In the genomic region with DNA sequence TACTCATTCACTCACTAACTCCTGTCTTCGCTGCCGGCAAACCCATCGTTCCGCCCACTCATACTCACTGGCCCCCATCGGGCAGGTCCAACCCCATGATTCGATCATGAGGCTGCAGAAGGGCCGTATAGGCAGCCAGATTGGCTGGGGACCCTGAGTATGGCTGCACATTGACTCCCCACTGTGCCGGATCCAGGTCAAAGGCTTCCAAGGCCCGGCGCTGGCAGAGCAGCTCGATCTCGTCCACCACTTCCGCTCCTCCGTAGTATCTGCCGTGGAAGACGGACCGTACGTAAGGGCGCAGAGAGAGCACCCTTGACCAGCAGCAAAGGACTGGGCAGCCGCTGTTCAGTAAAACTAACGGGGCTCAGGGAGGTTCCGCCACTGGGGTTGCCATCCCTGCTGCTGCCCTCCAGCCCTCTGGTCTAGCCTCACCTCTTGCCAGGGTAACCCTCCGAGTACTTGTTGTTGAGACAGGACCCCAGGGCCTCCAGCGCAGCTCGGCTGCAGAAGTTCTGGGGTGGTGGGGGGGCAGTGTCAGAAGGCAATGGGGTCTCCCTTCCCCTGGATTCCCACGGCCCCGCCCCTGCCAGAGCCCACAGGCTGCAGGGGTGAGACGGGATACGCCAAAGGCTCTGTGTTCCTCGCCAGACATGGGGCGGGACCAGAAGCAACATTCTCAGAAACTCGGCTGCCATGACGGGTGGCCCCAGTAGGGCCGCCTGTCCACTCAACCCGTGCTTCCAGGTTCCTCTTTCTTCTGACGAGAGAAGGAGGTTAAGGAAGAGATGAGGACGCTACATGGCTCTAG, we compare ENCODE assay signal across 9 mouse cellular contexts. TPM values are rescaled to one million over a fixed set of nuclear protein-coding genes. Genes with fewer than 3 reads are reported as not detected.
DNase-seq lines count a peak whose midpoint lies in the region; ATAC-seq lines count a peak whose summit lies in the region.
"Had no signal": no experiment of that assay in that cellular context is flagged by ENCODE, and none has a peak within 500 bp of the region (broad histone marks: within the 10 kb centered on the region; RNA-seq: fewer than 3 reads in every experiment).

No protein-coding gene starts in this region.

- H3K4me2 ChIP-seq in heart, embryonic 11.5 days, result peak overlapping the region; percentile 75
- peak overlapping the region; percentile 87 for H3K4me2 ChIP-seq in liver, embryonic 13.5 days

- 90% methylated on average over 37 of the region's 37 CpGs for WGBS in heart, embryonic 11.5 days (ENCODE audit: insufficient replicate concordance)
- 88% methylated on average over 37 of the region's 37 CpGs for WGBS in liver, embryonic 13.5 days (ENCODE audit: insufficient replicate concordance)

- no peak for ATAC-seq in heart, embryonic 11.5 days (replicated peaks; ENCODE audit: insufficient number of reproducible peaks, low FRiP score, low TSS enrichment)
- ATAC-seq in megakaryocyte, adult 5-6 weeks (ENCODE audit: poor library complexity, severe bottlenecking), result no peak
- ATAC-seq in liver, embryonic 13.5 days (ENCODE audit: low read depth), result no peak
- ATAC-seq in frontal cortex, adult (ENCODE audit: low TSS enrichment), result no peak

- H3K9ac ChIP-seq in heart, embryonic 11.5 days (ENCODE audit: low read depth, low read length), result no peak overlapping the region
- peak overlapping the region; percentile 84 for H3K9ac ChIP-seq in liver, embryonic 13.5 days

- DNase-seq in heart, postnatal 4 days, result no peak
- DNase-seq in R1 (ENCODE audit: low read depth, low spot score), result peak; percentile 43
- DNase-seq in liver, embryonic 13.5 days, result no peak
- DNase-seq in adrenal gland, postnatal 36 days, result no peak
- DNase-seq: right cerebral cortex, postnatal 25 days had no signal

- no peak overlapping the region for H3K27ac ChIP-seq in heart, embryonic 11.5 days (ENCODE audit: low read depth, low read length)
- H3K27ac ChIP-seq in liver, embryonic 13.5 days, result peak overlapping the region; percentile 86; the same call in 1 of the 2 replicates

- peak overlapping the region; percentile 12; the same call in 1 of the 2 replicates for H3K4me3 ChIP-seq in heart, embryonic 11.5 days (ENCODE audit: low read depth, low read length)
- H3K4me3 ChIP-seq in megakaryocyte, embryonic 14.5 days (replicated peaks), result peak overlapping the region; percentile 7
- peak overlapping the region; percentile 72 for H3K4me3 ChIP-seq in liver, embryonic 13.5 days (replicated peaks)

- no peaks in the 10 kb centered on the region for H3K9me3 ChIP-seq in heart, embryonic 11.5 days (replicated peaks; ENCODE audit: control insufficient read depth, low read length)
- H3K9me3 ChIP-seq in megakaryocyte, embryonic 14.5 days, result no peaks in the 10 kb centered on the region
- no peaks in the 10 kb centered on the region for H3K9me3 ChIP-seq in liver, embryonic 13.5 days (replicated peaks)

- H3K36me3 ChIP-seq in heart, embryonic 11.5 days (ENCODE audit: control insufficient read depth, insufficient read depth, low read length), result peaks cover 8% of the 10 kb centered on the region; the same call in 1 of the 2 replicates
- H3K36me3 ChIP-seq in megakaryocyte, embryonic 14.5 days (replicated peaks; ENCODE audit: low read length), result peaks cover 47% of the 10 kb centered on the region
- H3K36me3 ChIP-seq in liver, embryonic 13.5 days, result peaks cover 42% of the 10 kb centered on the region

- H3K4me1 ChIP-seq in heart, embryonic 11.5 days (ENCODE audit: control insufficient read depth, insufficient read depth, low read length), result peaks cover 26% of the 10 kb centered on the region
- H3K4me1 ChIP-seq in megakaryocyte, embryonic 14.5 days, result peaks cover 56% of the 10 kb centered on the region
- peaks cover 60% of the 10 kb centered on the region for H3K4me1 ChIP-seq in liver, embryonic 13.5 days (replicated peaks)

- H3K27me3 ChIP-seq in heart, embryonic 11.5 days (ENCODE audit: control insufficient read depth, insufficient read depth, low read length), result peaks cover 32% of the 10 kb centered on the region
- peaks cover 25% of the 10 kb centered on the region for H3K27me3 ChIP-seq in megakaryocyte, embryonic 14.5 days (replicated peaks)
- H3K27me3 ChIP-seq in liver, embryonic 13.5 days, result peaks cover 52% of the 10 kb centered on the region

RNA-seq across cellular contexts. Expression of a gene that starts 2.1 kb away (rescaled TPM):
- polyA plus RNA-seq in heart, embryonic 11.5 days (2014; fragmentation: Nextera tagmentation; extraction: Ambion mirVana), result 71.3 and 82.7 TPM in 2 replicates
- total RNA-seq in heart, postnatal 4 days (2021), result 10 to 100 TPM; 43.7 to 45.1 TPM
- 143 and 168 TPM in 2 replicates for polyA plus RNA-seq in megakaryocyte, embryonic 14.5 days (2012; ENCODE audit: insufficient read depth, low replicate concordance)
- 31.3 and 31.9 TPM in 2 replicates for total RNA-seq in megakaryocyte, adult 5-6 weeks (2015)
- 27.8 and 33.1 TPM in 2 replicates for total RNA-seq in megakaryocyte, adult 5-6 weeks (2017)
- polyA plus RNA-seq in liver, embryonic 13.5 days (2015; fragmentation: Nextera tagmentation; extraction: Ambion mirVana), result 133 and 142 TPM in 2 replicates
- 10 to 100 TPM; 46.8 to 47.1 TPM for total RNA-seq in adrenal gland, postnatal 36 days (2021)

RNA-seq across cellular contexts. Expression of a gene that starts 5.3 kb away (rescaled TPM):
- polyA plus RNA-seq in heart, embryonic 11.5 days (2014; fragmentation: Nextera tagmentation; extraction: Ambion mirVana), result 10.1 and 13.9 TPM in 2 replicates
- total RNA-seq in heart, postnatal 4 days (2021), result 10 to 100 TPM; 34.2 to 34.9 TPM
- polyA plus RNA-seq in megakaryocyte, embryonic 14.5 days (2012; ENCODE audit: insufficient read depth, low replicate concordance), result 0.23 and 5.2 TPM in 2 replicates
- not detected in 2 replicates for total RNA-seq in megakaryocyte, adult 5-6 weeks (2015)
- total RNA-seq in megakaryocyte, adult 5-6 weeks (2017), result not detected in 2 replicates
- polyA plus RNA-seq in liver, embryonic 13.5 days (2015; fragmentation: Nextera tagmentation; extraction: Ambion mirVana), result 1.9 and 2.8 TPM in 2 replicates
- 10 to 100 TPM; 29.7 to 45.6 TPM for total RNA-seq in adrenal gland, postnatal 36 days (2021)

RNA-seq across cellular contexts. Expression of a gene that starts 14.3 kb away (rescaled TPM):
- polyA plus RNA-seq in heart, embryonic 11.5 days (2014; fragmentation: Nextera tagmentation; extraction: Ambion mirVana), result 0.21 and 0.33 TPM in 2 replicates
- under 1 TPM; 0.83 to 0.97 TPM for total RNA-seq in heart, postnatal 4 days (2021)
- polyA plus RNA-seq in megakaryocyte, embryonic 14.5 days (2012; ENCODE audit: insufficient read depth, low replicate concordance), result 0.32 TPM in 1 of 2 replicates, not detected in the other
- total RNA-seq in megakaryocyte, adult 5-6 weeks (2015), result not detected in 2 replicates
- total RNA-seq in megakaryocyte, adult 5-6 weeks (2017), result not detected in 2 replicates
- polyA plus RNA-seq in liver, embryonic 13.5 days (2015; fragmentation: Nextera tagmentation; extraction: Ambion mirVana), result 0.13 TPM in 2 replicates
- total RNA-seq in adrenal gland, postnatal 36 days (2021), result 1 to 10 TPM; 5.0 to 6.3 TPM

RNA-seq across cellular contexts. Expression of a gene that starts 18.6 kb away (rescaled TPM):
- polyA plus RNA-seq in heart, embryonic 11.5 days (2014; fragmentation: Nextera tagmentation; extraction: Ambion mirVana), result 0.24 and 0.30 TPM in 2 replicates
- total RNA-seq in heart, postnatal 4 days (2021), result 1 to 10 TPM; 1.8 to 1.9 TPM
- polyA plus RNA-seq in megakaryocyte, embryonic 14.5 days (2012; ENCODE audit: insufficient read depth, low replicate concordance), result 3.9 TPM in 1 of 2 replicates, not detected in the other
- total RNA-seq in megakaryocyte, adult 5-6 weeks (2015), result 1.2 TPM in 1 of 2 replicates, not detected in the other
- total RNA-seq in megakaryocyte, adult 5-6 weeks (2017), result 0.40 TPM in 1 of 2 replicates, not detected in the other
- 0.17 and 0.47 TPM in 2 replicates for polyA plus RNA-seq in liver, embryonic 13.5 days (2015; fragmentation: Nextera tagmentation; extraction: Ambion mirVana)
- 1 to 10 TPM; 2.2 to 3.4 TPM for total RNA-seq in adrenal gland, postnatal 36 days (2021)

Comparison
In these comparisons a context has a peak if more than half of its experiments do, and no peak if none do; other contexts are left out.
1. H3K4me3 ChIP-seq: peak in every context shown above with its lines; median percentile 72 in liver, embryonic 13.5 days; 12 in heart, embryonic 11.5 days; 7 in megakaryocyte, embryonic 14.5 days.
2. RNA of a gene that starts 5.3 kb away (total RNA-seq): 29.7 to 45.6 TPM in adrenal gland, postnatal 36 days and 34.2 to 34.9 TPM in heart, postnatal 4 days; not detected in megakaryocyte, adult 5-6 weeks; every median in the first group is over 10 times any median in the second.